Mouse (Mus musculus): ENCODE measurements around the gene Gpr101.

The Gpr101 gene

GRCm38 (mm10) chrX:57503634-57504033 lies at the start of gene Gpr101:
Gpr101 (minus strand) TSS chrX:57503757.
- no peak for DNase-seq

- DNase-seq, result no peak
These were observed 17.8 kb upstream of the Gpr101 start for GRCm38 (mm10) chrX:57521117-57522095.

GRCm38 (mm10) chrX:57506247-57506646 lies 2.7 kb upstream of the Gpr101 start:
- no peak for DNase-seq

Measured in spleen, adult 18-20 months (tissue).